Mouse (Mus musculus) cerebellum, adult 2 months (tissue): ENCODE measurements around the gene Smg6. TPM values are rescaled to one million over a fixed set of nuclear protein-coding genes. Genes with fewer than 3 reads are reported as not detected.

Source experiments
- DNase-seq, 2 experiments: peaks; one replicate each; pipeline ENCODE4 v3.0.0; 2021
- H3K27ac ChIP-seq: fragments of 200-500 bp; 2 replicates; pipeline ENCODE4 v1.5.1; 2012; ENCODE audit warnings: low read length, control low read depth, inconsistent platforms; ENCODE audit not compliant: insufficient read depth
- H3K27me3 ChIP-seq: fragments of 200-500 bp; 2 replicates; pipeline ENCODE4 v1.6.1; 2012; ENCODE audit warnings: inconsistent platforms, mild to moderate bottlenecking, low read length, moderate library complexity; ENCODE audit not compliant: control insufficient read depth, insufficient read depth
- H3K4me1 ChIP-seq: fragments of 200-500 bp; 2 replicates; pipeline ENCODE4 v1.6.1; 2011; ENCODE audit warnings: low read length; ENCODE audit not compliant: control insufficient read depth, insufficient read depth
- H3K4me3 ChIP-seq: fragments of 200-500 bp; replicated peaks from 2 replicates; pipeline ENCODE3; 2011; ENCODE audit warnings: mild to moderate bottlenecking, low read depth, low read length, control low read depth; ENCODE audit not compliant: insufficient read depth
- CTCF ChIP-seq: fragments of 200-500 bp; IDR thresholded peaks from 2 replicates; pipeline ENCODE4 v1.5.1; 2011; ENCODE audit warnings: low read depth, mild to moderate bottlenecking, control low read depth, low read length, moderate library complexity, borderline replicate concordance; ENCODE audit not compliant: insufficient read depth
- POLR2A ChIP-seq: fragments of 200-500 bp; IDR thresholded peaks from 2 replicates; pipeline ENCODE4 v1.6.1; 2011; ENCODE audit warnings: low read length, control low read depth, borderline replicate concordance; ENCODE audit not compliant: insufficient read depth
- WGBS: fragments of 180-500 bp; shearing (Covaris S2); methylation state at CpG from one replicate; pipeline ENCODE4 v1.1.7; 2018; 5-methylcytosine and 5-hydroxymethylcytosine counted together
- polyA plus RNA-seq: library from polyadenylated mRNA; depleted of rRNA; stranded (reverse); fragments of >200 nt; gene quantifications from 2 replicates; pipeline ENCODE4 v1.2.3, GENCODE M21; 2012

Gene Smg6
- polyA plus RNA-seq, 1 experiment: 31.1 TPM

GRCm38 (mm10) chr11:75116379-75116778, 190.8 kb downstream of the Smg6 start:
- WGBS: 93% methylated on average over 6 of the region's 6 CpGs
- no peak overlapping the region for H3K4me3 ChIP-seq
- no peak for DNase-seq
- peaks cover 22% of the 10 kb centered on the region for H3K4me1 ChIP-seq
- TF ChIP-seq CTCF (no peak), POLR2A (no peak)
- no peaks in the 10 kb centered on the region for H3K27me3 ChIP-seq
- H3K27ac ChIP-seq: no peak overlapping the region

GRCm38 (mm10) chr11:75118141-75118540, 192.5 kb downstream of the Smg6 start:
- Histone ChIP-seq H3K27ac (no peak overlapping the region), H3K27me3 (no peaks in the 10 kb centered on the region), H3K4me1 (peaks cover 22% of the 10 kb centered on the region), H3K4me3 (no peak overlapping the region)
- TF ChIP-seq CTCF (no peak), POLR2A (no peak)
- WGBS: 88% methylated on average over 2 of the region's 2 CpGs
- no peak for DNase-seq

GRCm38 (mm10) chr11:75119298-75119697, 193.7 kb downstream of the Smg6 start:
- no peak overlapping the region for H3K4me3 ChIP-seq
- 41% methylated on average over 2 of the region's 2 CpGs for WGBS
- no peak for TF ChIP-seq CTCF
- TF ChIP-seq POLR2A: no peak
- no peaks in the 10 kb centered on the region for H3K27me3 ChIP-seq
- H3K4me1 ChIP-seq: peaks cover 22% of the 10 kb centered on the region
- peak overlapping the region; percentile 67 for H3K27ac ChIP-seq
- DNase-seq: peak; percentile 52 to 77

GRCm38 (mm10) chr11:75119841-75120240, 194.2 kb downstream of the Smg6 start:
- 89% methylated on average over 3 of the region's 3 CpGs for WGBS

GRCm38 (mm10) chr11:75121348-75121747, 195.7 kb downstream of the Smg6 start:
- no peak overlapping the region for H3K27ac ChIP-seq
- H3K4me1 ChIP-seq: peaks cover 22% of the 10 kb centered on the region
- no peak overlapping the region for H3K4me3 ChIP-seq
- no peak for DNase-seq
- H3K27me3 ChIP-seq: no peaks in the 10 kb centered on the region
- 32% methylated on average over 1 of the region's 1 CpGs for WGBS
- TF ChIP-seq CTCF (no peak), POLR2A (no peak)

More at GRCm38 (mm10) chr11:75119841-75120240, 194.2 kb downstream of the Smg6 start:
- Histone ChIP-seq H3K4me1 (peaks cover 22% of the 10 kb centered on the region), H3K27ac (peak overlapping the region; percentile 67), H3K27me3 (no peaks in the 10 kb centered on the region), H3K4me3 (no peak overlapping the region)
- DNase-seq: peak in 1 of 2 experiments; percentile 14
- TF ChIP-seq CTCF: no peak
- no peak for TF ChIP-seq POLR2A

GRCm38 (mm10) chr11:75124406-75124805, 198.8 kb downstream of the Smg6 start:
- TF ChIP-seq CTCF: no peak
- TF ChIP-seq POLR2A: no peak
- DNase-seq: no peak
- Histone ChIP-seq H3K27ac (no peak overlapping the region), H3K4me3 (no peak overlapping the region), H3K27me3 (no peaks in the 10 kb centered on the region), H3K4me1 (peaks cover 12% of the 10 kb centered on the region; the same call in 1 of the 2 replicates)
- WGBS: 99% methylated on average over 2 of the region's 2 CpGs

- H3K27ac ChIP-seq: no peak overlapping the region
- WGBS: 98% methylated on average over 3 of the region's 3 CpGs
- no peaks in the 10 kb centered on the region; the same call in 1 of the 2 replicates for H3K4me1 ChIP-seq
Measured at GRCm38 (mm10) chr11:75126384-75126783, 200.8 kb downstream of the Smg6 start.

GRCm38 (mm10) chr11:75129481-75129880, 203.9 kb downstream of the Smg6 start:
- Histone ChIP-seq H3K4me1 (peaks cover 15% of the 10 kb centered on the region; the same call in 1 of the 2 replicates), H3K4me3 (no peak overlapping the region), H3K27ac (no peak overlapping the region), H3K27me3 (no peaks in the 10 kb centered on the region)
- WGBS: over 99% methylated on average over 6 of the region's 6 CpGs
- TF ChIP-seq CTCF (no peak), POLR2A (no peak)
- no peak for DNase-seq

More at GRCm38 (mm10) chr11:75126384-75126783, 200.8 kb downstream of the Smg6 start:
- no peak for DNase-seq
- no peaks in the 10 kb centered on the region for H3K27me3 ChIP-seq
- no peak for TF ChIP-seq POLR2A
- TF ChIP-seq CTCF: no peak
- no peak overlapping the region for H3K4me3 ChIP-seq
